Mouse (Mus musculus) kidney, embryonic 15.5 days (tissue): ENCODE measurements at regions not wholly inside any gene's neighbourhood (a gene's known extent, or its start where the extent isn't known, plus 50 kb on each side); places are given as distances from the start of the nearest gene placed in this dataset.

ENCODE experiments used
- ATAC-seq: fragments of 200-750 bp; cut with Nextera tagmentation; replicated peaks from 2 replicates; pipeline ENCODE4 v1.8.0; 2017; ENCODE audit warnings: moderate TSS enrichment; ENCODE audit not compliant: low FRiP score
- H3K27ac ChIP-seq: fragments of 300-500 bp; sonication (generic); 2 replicates; pipeline ENCODE4 v1.5.1; 2015; ENCODE audit warnings: mild to moderate bottlenecking, inconsistent platforms
- H3K27me3 ChIP-seq: fragments of 300-500 bp; sonication (generic); 2 replicates; pipeline ENCODE4 v1.6.1; 2015; ENCODE audit warnings: inconsistent platforms
- H3K36me3 ChIP-seq: fragments of 300-500 bp; sonication (generic); 2 replicates; pipeline ENCODE4 v1.6.1; 2015; ENCODE audit warnings: inconsistent platforms
- H3K4me1 ChIP-seq: fragments of 300-500 bp; sonication (generic); 2 replicates; pipeline ENCODE4 v1.6.1; 2015; ENCODE audit warnings: inconsistent platforms
- H3K4me2 ChIP-seq: fragments of 300-500 bp; sonication (generic); 2 replicates; pipeline ENCODE4 v1.6.1; 2015; ENCODE audit warnings: moderate library complexity, mild to moderate bottlenecking, inconsistent platforms
- H3K4me3 ChIP-seq: fragments of 300-500 bp; sonication (generic); replicated peaks from 2 replicates; pipeline ENCODE4 v1.5.1; 2015; ENCODE audit warnings: mild to moderate bottlenecking, inconsistent platforms
- H3K9ac ChIP-seq: fragments of 300-500 bp; sonication (generic); 2 replicates; pipeline ENCODE4 v1.6.1; 2015; ENCODE audit warnings: mild to moderate bottlenecking, inconsistent platforms
- H3K9me3 ChIP-seq: fragments of 300-500 bp; sonication (generic); replicated peaks from 2 replicates; pipeline ENCODE4 v1.6.1; 2016; ENCODE audit warnings: inconsistent platforms
- WGBS: fragments of 180-500 bp; shearing (Covaris S2); methylation state at CpG from one replicate; pipeline ENCODE4 v1.1.7; 2015; ENCODE audit warnings: mixed read lengths; 5-methylcytosine and 5-hydroxymethylcytosine counted together

DNA sequence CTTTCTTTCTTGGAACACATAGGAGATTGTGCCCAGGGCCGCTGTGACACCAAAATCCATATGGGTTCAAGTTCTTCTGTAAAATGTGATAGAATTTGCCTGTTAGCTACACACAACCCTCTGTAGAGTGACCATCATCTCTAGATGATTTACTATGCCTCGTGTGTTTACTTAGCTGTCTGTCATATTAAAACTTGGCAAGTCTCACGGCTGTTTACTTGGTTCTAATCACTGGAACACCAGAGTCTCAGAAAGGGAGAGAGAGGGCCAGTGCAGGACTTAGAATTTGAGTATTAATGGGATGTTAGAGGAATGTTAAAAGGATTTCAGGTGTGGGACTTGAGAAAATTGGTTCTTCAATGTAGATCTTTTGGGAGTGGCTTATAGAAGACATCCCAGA, 248.6 kb upstream of the Gm5148 start:
- Histone ChIP-seq H3K36me3 (no peaks in the 10 kb centered on the region), H3K4me3 (no peak overlapping the region), H3K27ac (no peak overlapping the region), H3K4me2 (no peak overlapping the region), H3K27me3 (no peaks in the 10 kb centered on the region), H3K9ac (no peak overlapping the region), H3K4me1 (peaks cover 26% of the 10 kb centered on the region), H3K9me3 (no peaks in the 10 kb centered on the region)
- WGBS, result 70% methylated on average over 3 of the region's 3 CpGs
- no peak for ATAC-seq

DNA sequence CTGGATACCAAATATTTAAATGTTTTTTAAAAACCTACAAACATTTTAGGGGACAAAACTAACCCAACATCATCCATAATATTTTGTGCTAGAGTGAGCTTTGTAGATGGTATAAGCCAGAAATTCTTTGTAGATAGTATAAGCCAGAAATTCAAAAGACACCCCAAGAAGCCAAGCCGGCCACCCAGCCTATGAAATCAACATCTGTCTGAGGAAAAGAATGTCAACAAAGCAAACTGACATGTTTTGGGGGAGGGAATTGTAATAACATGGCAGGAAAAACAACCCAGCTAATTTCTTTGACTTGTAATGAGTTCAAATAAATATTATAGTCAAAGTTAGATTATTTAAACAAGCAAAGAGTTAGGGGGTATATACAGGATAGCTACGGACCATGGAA, 246.9 kb upstream of the Gm5148 start:
- no peak for ATAC-seq
- Histone ChIP-seq H3K4me2 (no peak overlapping the region), H3K9ac (no peak overlapping the region), H3K4me3 (no peak overlapping the region), H3K27ac (no peak overlapping the region), H3K27me3 (no peaks in the 10 kb centered on the region), H3K4me1 (peaks cover 17% of the 10 kb centered on the region), H3K9me3 (no peaks in the 10 kb centered on the region), H3K36me3 (no peaks in the 10 kb centered on the region)
- WGBS, result 54% methylated on average over 2 of the region's 2 CpGs

DNA sequence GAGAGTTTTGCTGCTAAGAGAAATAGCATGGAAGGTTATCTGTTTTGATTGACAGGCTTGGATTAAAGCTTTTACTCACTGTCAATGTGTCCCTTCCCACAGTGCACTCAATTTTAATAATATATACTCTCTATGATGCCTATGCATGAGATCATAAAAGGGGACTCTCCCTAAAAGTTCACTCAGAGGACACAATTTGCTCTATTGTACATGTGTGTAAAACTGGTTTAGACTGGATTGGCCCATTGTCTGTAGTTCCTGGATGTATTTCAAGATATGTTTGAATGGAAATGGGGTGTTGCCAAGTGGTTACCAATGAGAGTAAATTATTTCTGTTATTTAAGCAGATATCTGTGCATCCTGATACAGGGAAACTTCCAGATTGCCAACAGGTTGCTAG, 244.4 kb upstream of the Gm5148 start:
- Histone ChIP-seq H3K36me3 (no peaks in the 10 kb centered on the region), H3K9me3 (no peaks in the 10 kb centered on the region), H3K27me3 (no peaks in the 10 kb centered on the region), H3K4me3 (no peak overlapping the region), H3K4me1 (0 out of 2 replicates have a peak, but pooled peaks cover 3% of the 10 kb centered on the region), H3K9ac (no peak overlapping the region), H3K4me2 (no peak overlapping the region), H3K27ac (no peak overlapping the region)
- ATAC-seq, result no peak

DNA sequence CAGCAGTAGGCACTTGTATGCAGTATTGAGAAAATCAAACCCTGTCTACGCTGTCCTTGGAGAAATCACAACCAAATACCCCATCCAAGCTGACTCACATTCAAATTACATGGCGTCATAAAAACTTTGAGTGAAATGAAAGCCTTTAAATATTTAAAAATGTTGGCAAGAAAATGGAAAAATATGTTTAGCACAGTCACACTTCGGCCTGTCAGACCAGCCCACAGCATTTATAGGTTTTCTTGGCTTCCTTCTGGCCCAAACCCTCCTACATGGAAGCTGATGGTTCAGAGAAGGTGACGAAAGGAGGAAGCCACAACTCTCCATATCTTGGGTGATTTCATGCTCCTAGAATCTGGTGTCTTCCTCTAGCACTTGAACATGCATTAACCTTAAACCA, 240.9 kb upstream of the Gm5148 start:
- 92% methylated on average over 4 of the region's 4 CpGs for WGBS
- no peak overlapping the region for H3K4me2 ChIP-seq
- no peak for ATAC-seq

DNA sequence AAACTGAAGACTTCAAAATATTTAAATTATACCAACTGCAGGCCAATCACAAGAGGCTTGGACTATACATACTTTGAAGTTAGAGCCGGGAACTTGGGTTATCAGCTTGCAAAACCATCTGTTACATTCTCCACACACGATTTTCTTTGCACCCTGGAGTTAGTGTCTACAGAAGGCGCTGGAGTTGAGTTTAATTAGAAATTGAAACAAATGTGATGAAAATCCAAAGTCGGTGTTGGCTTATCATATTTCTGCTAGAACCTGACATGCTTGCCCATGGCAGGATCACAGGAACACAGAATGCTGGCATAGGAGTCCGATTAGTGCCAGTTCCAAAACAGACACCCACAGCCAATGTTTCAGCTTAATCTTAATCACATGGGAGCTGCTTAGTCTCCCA, 239.8 kb upstream of the Gm5148 start:
- Histone ChIP-seq H3K4me3 (no peak overlapping the region), H3K27ac (no peak overlapping the region), H3K9me3 (no peaks in the 10 kb centered on the region), H3K27me3 (no peaks in the 10 kb centered on the region), H3K4me2 (no peak overlapping the region), H3K4me1 (peaks cover 20% of the 10 kb centered on the region), H3K9ac (no peak overlapping the region), H3K36me3 (no peaks in the 10 kb centered on the region)
- ATAC-seq, result no peak
- WGBS, result 92% methylated on average over 5 of the region's 5 CpGs

More for the DNA sequence above, 240.9 kb upstream of the Gm5148 start:
- no peak overlapping the region for H3K27ac ChIP-seq
- no peak overlapping the region for H3K9ac ChIP-seq
- H3K36me3 ChIP-seq, result no peaks in the 10 kb centered on the region
- no peaks in the 10 kb centered on the region for H3K9me3 ChIP-seq
- H3K4me1 ChIP-seq, result peaks cover 18% of the 10 kb centered on the region
- no peak overlapping the region for H3K4me3 ChIP-seq
- H3K27me3 ChIP-seq, result no peaks in the 10 kb centered on the region

DNA sequence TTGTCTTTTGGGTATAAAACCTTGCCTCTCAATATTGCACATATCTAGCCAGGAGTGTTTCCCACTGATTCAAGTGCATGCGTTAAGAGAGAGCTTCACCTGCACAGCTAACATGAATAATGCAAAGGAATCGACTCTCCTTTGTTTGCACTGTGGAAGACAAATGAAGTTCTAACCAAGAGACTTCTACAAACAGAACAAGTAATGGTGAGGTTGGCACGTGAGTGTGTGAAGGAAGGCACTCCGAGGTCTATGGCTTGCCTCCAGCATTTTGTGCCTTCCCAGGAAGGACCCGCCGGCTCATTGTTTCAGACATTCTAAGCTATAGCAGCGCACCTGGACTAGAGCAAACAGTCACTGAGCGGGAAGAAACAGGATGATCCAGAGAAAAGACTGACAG, 238.5 kb upstream of the Gm5148 start:
- Histone ChIP-seq H3K36me3 (no peaks in the 10 kb centered on the region), H3K27ac (peak overlapping the region; percentile 62), H3K9me3 (no peaks in the 10 kb centered on the region), H3K4me3 (no peak overlapping the region), H3K27me3 (no peaks in the 10 kb centered on the region), H3K4me1 (peaks cover 27% of the 10 kb centered on the region), H3K9ac (no peak overlapping the region), H3K4me2 (no peak overlapping the region)
- ATAC-seq, result no peak
- WGBS, result 75% methylated on average over 8 of the region's 8 CpGs

DNA sequence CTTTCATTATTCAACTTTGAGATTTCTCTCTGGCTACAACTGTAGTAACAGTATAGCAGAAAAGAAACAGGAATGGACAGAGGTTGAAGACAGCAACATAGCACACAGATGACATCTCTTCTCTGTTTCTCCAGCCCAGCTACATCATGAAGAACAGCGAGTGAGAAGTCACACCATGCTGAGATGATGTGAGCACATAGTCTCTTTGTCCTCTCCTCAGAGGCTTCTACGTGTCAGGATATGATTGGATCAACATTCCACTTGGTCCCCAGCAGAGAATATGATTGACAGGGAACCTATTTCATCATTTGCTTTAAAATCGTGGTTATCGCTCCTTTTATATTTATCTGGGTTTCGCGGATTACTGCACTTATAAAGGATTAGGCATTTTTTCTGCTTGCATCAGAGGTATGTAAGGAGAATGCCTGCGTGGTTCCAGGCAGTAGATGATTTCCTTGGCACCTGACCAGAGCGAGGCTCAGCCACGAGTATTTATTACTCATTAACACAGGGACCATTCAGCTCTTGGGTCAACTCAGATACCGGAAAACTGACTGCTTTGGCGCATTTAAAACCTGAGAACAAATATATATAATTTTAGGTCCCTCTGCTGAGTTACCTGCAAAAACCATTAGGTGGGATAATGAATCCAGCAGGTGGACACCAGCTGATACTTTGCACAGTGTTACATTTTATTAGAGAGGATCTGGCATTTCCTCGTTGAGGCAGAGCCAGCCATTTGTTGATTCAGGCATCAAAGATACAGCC, 237.9 kb upstream of the Gm5148 start:
- no peaks in the 10 kb centered on the region for H3K9me3 ChIP-seq
- H3K36me3 ChIP-seq, result no peaks in the 10 kb centered on the region
- H3K4me1 ChIP-seq, result peaks cover 28% of the 10 kb centered on the region
- no peak overlapping the region for H3K4me2 ChIP-seq
- WGBS, result 54% methylated on average over 12 of the region's 12 CpGs
- no peak overlapping the region for H3K9ac ChIP-seq
- H3K27ac ChIP-seq, result peak overlapping the region; percentile 62
- no peaks in the 10 kb centered on the region for H3K27me3 ChIP-seq
- ATAC-seq, result peak; percentile 75
- no peak overlapping the region for H3K4me3 ChIP-seq

DNA sequence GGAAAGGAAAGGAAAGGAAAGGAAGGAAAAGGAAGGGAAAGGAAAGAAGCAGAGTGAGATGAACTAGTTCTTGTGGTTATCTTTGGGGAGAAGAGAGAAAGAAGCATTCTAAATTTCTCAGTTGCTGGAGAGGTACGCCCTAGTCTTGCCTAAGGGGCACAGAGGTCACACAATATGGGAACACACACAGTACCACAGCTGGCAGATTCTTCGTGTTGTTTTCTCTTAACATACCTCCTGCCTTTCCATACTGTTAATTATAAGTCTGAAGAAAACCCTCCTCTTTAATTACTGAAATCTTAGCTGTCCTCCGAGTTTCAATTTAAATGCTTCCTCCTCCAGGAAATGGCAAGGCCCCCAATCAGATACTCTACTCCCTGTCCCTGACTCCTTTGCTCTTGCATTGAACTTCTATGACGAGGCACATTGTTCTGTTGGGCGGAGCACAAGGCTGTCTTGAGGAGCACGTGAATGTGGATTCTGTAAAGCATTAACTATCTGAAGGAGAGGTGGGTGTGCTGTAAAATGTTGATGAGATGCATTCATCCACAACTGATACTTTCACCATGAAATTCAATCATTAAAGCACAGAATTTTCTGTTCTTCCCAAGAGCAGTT, 234.2 kb upstream of the Gm5148 start:
- Histone ChIP-seq H3K36me3 (no peaks in the 10 kb centered on the region), H3K9me3 (no peaks in the 10 kb centered on the region), H3K4me2 (no peak overlapping the region), H3K9ac (no peak overlapping the region), H3K4me3 (no peak overlapping the region), H3K27ac (peak overlapping the region; percentile 24; the same call in 1 of the 2 replicates), H3K27me3 (no peaks in the 10 kb centered on the region), H3K4me1 (peaks cover 28% of the 10 kb centered on the region)
- WGBS, result 26% methylated on average over 6 of the region's 6 CpGs
- ATAC-seq, result peak; percentile 78

DNA sequence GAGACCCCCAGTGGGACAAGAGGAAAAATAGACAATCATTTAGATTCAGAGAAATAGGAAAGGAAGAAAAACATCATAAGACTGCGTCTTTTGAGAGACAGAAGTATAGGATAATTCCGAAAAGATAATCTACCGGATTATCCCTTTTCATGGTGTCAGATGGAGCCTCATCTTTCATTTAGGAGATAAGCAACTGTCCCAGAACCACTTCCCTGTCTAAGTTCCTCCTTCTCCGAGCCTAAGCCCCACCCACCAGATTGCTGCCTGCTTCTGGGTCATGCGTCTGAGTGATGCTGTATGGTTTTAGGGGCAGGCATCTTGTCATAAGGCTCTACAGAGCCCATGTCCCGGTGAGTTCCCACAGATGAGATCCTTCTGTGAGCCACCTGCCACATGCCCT, 232.3 kb upstream of the Gm5148 start:
- Histone ChIP-seq H3K9ac (no peak overlapping the region), H3K27ac (no peak overlapping the region), H3K4me1 (peaks cover 16% of the 10 kb centered on the region), H3K9me3 (no peaks in the 10 kb centered on the region), H3K27me3 (no peaks in the 10 kb centered on the region), H3K4me2 (no peak overlapping the region), H3K36me3 (no peaks in the 10 kb centered on the region), H3K4me3 (no peak overlapping the region)
- WGBS, result 90% methylated on average over 6 of the region's 6 CpGs
- ATAC-seq, result no peak

DNA sequence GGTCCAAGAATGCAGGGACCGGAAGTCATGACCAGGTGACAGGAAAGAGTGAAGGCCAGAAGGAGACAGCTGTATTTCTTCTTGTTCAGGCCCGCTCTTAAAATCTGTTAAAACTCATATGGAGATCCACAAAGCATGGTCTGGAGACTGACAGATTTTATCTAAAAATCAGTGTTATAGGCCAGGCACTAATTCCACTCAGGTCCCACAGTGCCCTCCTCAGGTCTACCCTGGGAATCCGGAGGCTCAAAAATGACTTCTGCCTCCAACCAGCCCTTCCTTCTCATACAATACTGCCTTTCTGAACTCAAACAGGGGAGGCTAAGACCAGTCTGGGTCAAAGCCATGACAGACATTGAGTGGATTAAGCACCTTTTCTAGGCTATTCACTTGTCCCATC, 228.6 kb upstream of the Gm5148 start:
- H3K4me2 ChIP-seq, result no peak overlapping the region
- H3K27me3 ChIP-seq, result no peaks in the 10 kb centered on the region
- no peaks in the 10 kb centered on the region for H3K36me3 ChIP-seq
- no peak overlapping the region for H3K27ac ChIP-seq
- H3K4me3 ChIP-seq, result no peak overlapping the region
- no peaks in the 10 kb centered on the region for H3K9me3 ChIP-seq
- H3K4me1 ChIP-seq, result peaks cover 2% of the 10 kb centered on the region
- no peak overlapping the region for H3K9ac ChIP-seq
- WGBS, result 47% methylated on average over 3 of the region's 3 CpGs
- peak; percentile 49; the same call in 1 of the 2 replicates for ATAC-seq

DNA sequence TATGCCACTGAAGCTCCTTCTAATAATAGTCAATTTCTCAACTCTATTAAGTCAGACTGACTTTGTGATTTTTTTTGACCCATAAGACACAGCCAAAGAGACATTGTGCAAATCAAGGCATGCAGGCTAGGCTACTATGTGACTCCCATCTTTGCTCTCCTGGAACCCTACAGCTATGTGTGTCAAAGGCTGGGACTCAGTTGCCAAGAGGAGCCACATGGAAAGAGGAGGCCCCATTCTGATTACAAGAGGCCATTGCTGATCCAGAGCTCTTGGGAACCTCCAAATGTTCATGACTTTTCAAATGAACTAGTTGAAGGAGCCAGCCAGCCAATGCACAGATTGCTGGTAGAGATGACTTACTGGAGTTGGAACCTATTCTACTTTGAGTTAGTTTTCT, 228.0 kb upstream of the Gm5148 start:
- Histone ChIP-seq H3K4me3 (no peak overlapping the region), H3K27me3 (no peaks in the 10 kb centered on the region)
- no peak for ATAC-seq

DNA sequence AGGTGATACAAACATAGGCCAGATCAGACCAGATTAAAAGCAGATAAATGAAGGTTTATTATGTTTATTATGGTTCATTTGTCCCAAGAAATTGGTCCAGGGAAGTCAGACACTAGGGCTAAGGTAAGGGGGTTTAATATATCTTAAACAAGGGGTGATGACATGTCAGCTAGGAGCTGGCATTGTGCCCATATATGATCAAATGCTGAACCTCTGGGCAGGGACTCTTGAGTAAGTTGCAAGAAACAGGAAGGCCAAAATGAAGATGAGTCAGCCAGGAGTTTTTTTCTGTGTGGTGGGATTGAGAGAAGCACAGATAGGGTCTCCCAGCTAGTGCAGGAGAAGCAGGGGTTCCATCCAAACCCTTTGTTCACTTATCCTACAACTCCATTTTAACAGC, 219.4 kb upstream of the Gm5148 start:
- Histone ChIP-seq H3K36me3 (no peaks in the 10 kb centered on the region), H3K4me3 (no peak overlapping the region), H3K9me3 (no peaks in the 10 kb centered on the region), H3K4me1 (peaks cover 10% of the 10 kb centered on the region), H3K4me2 (no peak overlapping the region), H3K27ac (no peak overlapping the region), H3K9ac (no peak overlapping the region), H3K27me3 (no peaks in the 10 kb centered on the region)
- ATAC-seq, result no peak

More for the DNA sequence above, 228.0 kb upstream of the Gm5148 start:
- Histone ChIP-seq H3K27ac (0 out of 2 replicates have a peak overlapping the region, but pooled peaks have one; percentile 1), H3K36me3 (no peaks in the 10 kb centered on the region), H3K4me1 (no peaks in the 10 kb centered on the region), H3K9ac (no peak overlapping the region), H3K4me2 (no peak overlapping the region), H3K9me3 (no peaks in the 10 kb centered on the region)

DNA sequence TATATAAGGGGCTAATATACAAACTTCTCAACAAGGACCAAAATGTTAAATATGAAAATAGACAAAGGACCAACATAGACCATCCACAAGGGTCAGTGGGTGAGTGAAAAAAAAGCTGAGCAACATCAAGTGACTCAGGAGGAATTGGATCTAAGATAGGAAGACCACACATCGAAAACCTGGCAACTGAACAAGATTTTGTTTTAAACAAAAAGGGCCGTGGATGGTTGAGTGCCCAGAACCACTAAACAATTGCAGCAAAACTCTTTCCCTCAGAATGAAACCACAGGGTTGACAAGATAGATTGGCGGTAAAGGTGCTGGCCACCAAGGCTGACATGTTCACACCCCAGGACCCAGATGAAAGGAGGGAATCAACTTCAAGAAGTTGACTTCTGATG, 215.7 kb upstream of the Gm5148 start:
- Histone ChIP-seq H3K27ac (no peak overlapping the region), H3K4me3 (no peak overlapping the region), H3K4me2 (no peak overlapping the region), H3K9me3 (no peaks in the 10 kb centered on the region), H3K27me3 (no peaks in the 10 kb centered on the region), H3K4me1 (peaks cover 45% of the 10 kb centered on the region), H3K36me3 (no peaks in the 10 kb centered on the region), H3K9ac (no peak overlapping the region)
- 85% methylated on average over 3 of the region's 3 CpGs for WGBS
- no peak for ATAC-seq
